Mouse (Mus musculus): ENCODE measurements around the gene Shroom3. TPM values are rescaled to one million over a fixed set of nuclear protein-coding genes. Genes with fewer than 3 reads are reported as not detected.
A peak's percentile ranks its signal among the peaks of the same experiment; 100 is the strongest.

Shroom3 gene
- polyA plus RNA-seq, 1 experiment from 2014 or later: 3.8 TPM

- H3K4me3 ChIP-seq (ENCODE audit: low read depth, low read length): no peak overlapping the region
- 86% methylated on average over 2 of the region's 3 CpGs for WGBS
- DNase-seq (ENCODE audit: low spot score) (no peak), ATAC-seq (ENCODE audit: insufficient number of reproducible peaks, low FRiP score, low TSS enrichment, low read depth) (no peak)
- H3K4me2 ChIP-seq (ENCODE audit: low read depth, severe bottlenecking): no peak overlapping the region
- H3K4me1 ChIP-seq (ENCODE audit: control insufficient read depth, insufficient read depth, low read length): no peaks in the 10 kb centered on the region
- no peaks in the 10 kb centered on the region for H3K9me3 ChIP-seq (ENCODE audit: control insufficient read depth, low read length)
- no peaks in the 10 kb centered on the region for H3K36me3 ChIP-seq (ENCODE audit: control insufficient read depth, insufficient read depth, low read length)
- no peak overlapping the region for H3K27ac ChIP-seq (replicated peaks; ENCODE audit: low read depth, low read length)
- H3K27me3 ChIP-seq (ENCODE audit: control insufficient read depth, insufficient read depth, low read length): no peaks in the 10 kb centered on the region
- no peak overlapping the region for H3K9ac ChIP-seq (ENCODE audit: low read length)
Measured at GRCm38 (mm10) chr5:92718856-92719255, 35.6 kb downstream of the Shroom3 start.

GRCm38 (mm10) chr5:92721610-92722009, 38.4 kb downstream of the Shroom3 start:
- H3K4me1 ChIP-seq (ENCODE audit: control insufficient read depth, insufficient read depth, low read length): no peaks in the 10 kb centered on the region
- ATAC-seq (ENCODE audit: insufficient number of reproducible peaks, low FRiP score, low TSS enrichment, low read depth) (no peak), DNase-seq (ENCODE audit: low spot score) (no peak)
- H3K27ac ChIP-seq (replicated peaks; ENCODE audit: low read depth, low read length): no peak overlapping the region
- no peaks in the 10 kb centered on the region for H3K36me3 ChIP-seq (ENCODE audit: control insufficient read depth, insufficient read depth, low read length)
- no peaks in the 10 kb centered on the region for H3K9me3 ChIP-seq (ENCODE audit: control insufficient read depth, low read length)
- no peak overlapping the region for H3K4me2 ChIP-seq (ENCODE audit: low read depth, severe bottlenecking)
- H3K4me3 ChIP-seq (ENCODE audit: low read depth, low read length): no peak overlapping the region
- no peak overlapping the region for H3K9ac ChIP-seq (ENCODE audit: low read length)
- WGBS: 89% methylated on average over 8 of the region's 8 CpGs
- H3K27me3 ChIP-seq (ENCODE audit: control insufficient read depth, insufficient read depth, low read length): no peaks in the 10 kb centered on the region

DNA sequence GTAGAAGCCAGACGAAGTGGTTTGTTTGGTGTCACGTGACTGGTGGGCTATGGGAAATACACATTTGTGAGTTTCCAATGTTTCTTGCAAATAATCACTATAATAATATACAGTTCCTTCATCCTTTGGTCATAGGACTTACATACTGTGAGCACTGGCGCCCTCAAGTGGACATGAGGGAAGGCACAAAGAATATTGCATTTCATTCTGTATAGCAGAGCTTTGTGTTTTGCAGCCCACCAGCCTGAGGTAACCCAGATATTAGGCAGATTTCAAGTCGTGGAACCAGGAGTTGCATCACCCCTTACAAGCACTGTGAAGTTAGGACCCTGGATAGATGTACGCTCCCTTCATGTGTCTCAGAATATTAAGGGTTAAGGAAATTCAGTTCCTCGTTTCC, 42.7 kb downstream of the Shroom3 start:
- no peaks in the 10 kb centered on the region for H3K9me3 ChIP-seq (ENCODE audit: control insufficient read depth, low read length)
- ATAC-seq (ENCODE audit: insufficient number of reproducible peaks, low FRiP score, low TSS enrichment, low read depth) (no peak), DNase-seq (ENCODE audit: low spot score) (peak; percentile 77)
- 32% methylated on average over 6 of the region's 6 CpGs for WGBS
- H3K27me3 ChIP-seq (ENCODE audit: control insufficient read depth, insufficient read depth, low read length): no peaks in the 10 kb centered on the region
- no peak overlapping the region for H3K4me3 ChIP-seq (ENCODE audit: low read depth, low read length)
- no peak overlapping the region for H3K27ac ChIP-seq (replicated peaks; ENCODE audit: low read depth, low read length)
- H3K4me2 ChIP-seq (ENCODE audit: low read depth, severe bottlenecking): no peak overlapping the region
- H3K4me1 ChIP-seq (ENCODE audit: control insufficient read depth, insufficient read depth, low read length): no peaks in the 10 kb centered on the region
- no peak overlapping the region for H3K9ac ChIP-seq (ENCODE audit: low read length)
- no peaks in the 10 kb centered on the region for H3K36me3 ChIP-seq (ENCODE audit: control insufficient read depth, insufficient read depth, low read length)

- ATAC-seq (ENCODE audit: insufficient number of reproducible peaks, low FRiP score, low TSS enrichment, low read depth) (no peak), DNase-seq (ENCODE audit: low spot score) (peak; percentile 48)
- Histone ChIP-seq H3K27me3 (ENCODE audit: control insufficient read depth, insufficient read depth, low read length) (no peaks in the 10 kb centered on the region), H3K4me2 (ENCODE audit: low read depth, severe bottlenecking) (no peak overlapping the region), H3K4me3 (ENCODE audit: low read depth, low read length) (no peak overlapping the region), H3K9me3 (ENCODE audit: control insufficient read depth, low read length) (no peaks in the 10 kb centered on the region), H3K27ac (replicated peaks; ENCODE audit: low read depth, low read length) (no peak overlapping the region), H3K36me3 (ENCODE audit: control insufficient read depth, insufficient read depth, low read length) (no peaks in the 10 kb centered on the region), H3K9ac (ENCODE audit: low read length) (no peak overlapping the region), H3K4me1 (ENCODE audit: control insufficient read depth, insufficient read depth, low read length) (no peaks in the 10 kb centered on the region)
- WGBS: 51% methylated on average over 5 of the region's 5 CpGs
Measured at GRCm38 (mm10) chr5:92728252-92728828, 45.1 kb downstream of the Shroom3 start.

- 55% methylated on average over 6 of the region's 6 CpGs for WGBS
- no peaks in the 10 kb centered on the region for H3K4me1 ChIP-seq (ENCODE audit: control insufficient read depth, insufficient read depth, low read length)
- H3K27me3 ChIP-seq (ENCODE audit: control insufficient read depth, insufficient read depth, low read length): no peaks in the 10 kb centered on the region
- no peak overlapping the region for H3K9ac ChIP-seq (ENCODE audit: low read length)
- no peak overlapping the region for H3K4me2 ChIP-seq (ENCODE audit: low read depth, severe bottlenecking)
- H3K9me3 ChIP-seq (ENCODE audit: control insufficient read depth, low read length): no peaks in the 10 kb centered on the region
- no peak overlapping the region for H3K27ac ChIP-seq (replicated peaks; ENCODE audit: low read depth, low read length)
- DNase-seq (ENCODE audit: low spot score) (no peak), ATAC-seq (ENCODE audit: insufficient number of reproducible peaks, low FRiP score, low TSS enrichment, low read depth) (no peak)
- H3K4me3 ChIP-seq (ENCODE audit: low read depth, low read length): no peak overlapping the region
- no peaks in the 10 kb centered on the region for H3K36me3 ChIP-seq (ENCODE audit: control insufficient read depth, insufficient read depth, low read length)
Measured at GRCm38 (mm10) chr5:92729221-92729620, 46.0 kb downstream of the Shroom3 start.

GRCm38 (mm10) chr5:92741802-92742201, 58.6 kb downstream of the Shroom3 start:
- ATAC-seq (ENCODE audit: insufficient number of reproducible peaks, low FRiP score, low TSS enrichment, low read depth) (no peak), DNase-seq (ENCODE audit: low spot score) (no peak)
- Histone ChIP-seq H3K4me1 (ENCODE audit: control insufficient read depth, insufficient read depth, low read length) (no peaks in the 10 kb centered on the region; the same call in 1 of the 2 replicates), H3K4me3 (ENCODE audit: low read depth, low read length) (no peak overlapping the region), H3K27me3 (ENCODE audit: control insufficient read depth, insufficient read depth, low read length) (no peaks in the 10 kb centered on the region), H3K9ac (ENCODE audit: low read length) (no peak overlapping the region), H3K9me3 (ENCODE audit: control insufficient read depth, low read length) (no peaks in the 10 kb centered on the region), H3K27ac (replicated peaks; ENCODE audit: low read depth, low read length) (no peak overlapping the region), H3K4me2 (ENCODE audit: low read depth, severe bottlenecking) (no peak overlapping the region), H3K36me3 (ENCODE audit: control insufficient read depth, insufficient read depth, low read length) (no peaks in the 10 kb centered on the region)
- 67% methylated on average over 3 of the region's 3 CpGs for WGBS

DNA sequence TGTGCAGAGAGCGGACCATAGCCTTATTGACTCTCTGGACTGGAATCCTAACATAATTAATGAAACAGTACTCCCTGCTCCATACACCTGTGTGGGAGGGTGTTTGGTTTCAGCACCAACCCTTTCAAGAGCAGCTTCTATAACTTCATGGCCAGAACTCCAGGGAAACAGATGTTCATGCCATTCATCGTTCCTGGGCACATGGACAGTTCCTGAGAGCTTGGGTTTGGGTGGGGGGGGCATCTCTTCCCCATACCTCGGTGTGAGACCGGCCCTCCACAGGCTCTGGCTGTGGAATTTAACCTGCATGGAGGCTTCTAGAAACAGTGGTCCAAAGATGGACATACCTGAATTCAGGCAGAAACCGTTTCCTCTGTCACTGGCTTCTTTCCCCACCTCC, 59.5 kb downstream of the Shroom3 start:
- no peaks in the 10 kb centered on the region for H3K36me3 ChIP-seq (ENCODE audit: control insufficient read depth, insufficient read depth, low read length)
- H3K9me3 ChIP-seq (ENCODE audit: control insufficient read depth, low read length): no peaks in the 10 kb centered on the region
- DNase-seq (ENCODE audit: low spot score): no peak
- no peaks in the 10 kb centered on the region; the same call in 1 of the 2 replicates for H3K4me1 ChIP-seq (ENCODE audit: control insufficient read depth, insufficient read depth, low read length)
- ATAC-seq (ENCODE audit: insufficient number of reproducible peaks, low FRiP score, low TSS enrichment, low read depth): 0 out of 2 replicates have a peak, but pooled peaks have one; percentile 54
- no peaks in the 10 kb centered on the region for H3K27me3 ChIP-seq (ENCODE audit: control insufficient read depth, insufficient read depth, low read length)
- no peak overlapping the region for H3K4me3 ChIP-seq (ENCODE audit: low read depth, low read length)
- H3K4me2 ChIP-seq (ENCODE audit: low read depth, severe bottlenecking): no peak overlapping the region
- H3K27ac ChIP-seq (replicated peaks; ENCODE audit: low read depth, low read length): no peak overlapping the region
- no peak overlapping the region for H3K9ac ChIP-seq (ENCODE audit: low read length)
- 66% methylated on average over 5 of the region's 5 CpGs for WGBS

GRCm38 (mm10) chr5:92745390-92746253, 62.4 kb downstream of the Shroom3 start:
- 80% methylated on average over 8 of the region's 8 CpGs for WGBS
- Histone ChIP-seq H3K9me3 (ENCODE audit: control insufficient read depth, low read length) (no peaks in the 10 kb centered on the region), H3K9ac (ENCODE audit: low read length) (no peak overlapping the region), H3K27ac (replicated peaks; ENCODE audit: low read depth, low read length) (no peak overlapping the region), H3K36me3 (ENCODE audit: control insufficient read depth, insufficient read depth, low read length) (no peaks in the 10 kb centered on the region), H3K4me3 (ENCODE audit: low read depth, low read length) (no peak overlapping the region), H3K4me1 (ENCODE audit: control insufficient read depth, insufficient read depth, low read length) (no peaks in the 10 kb centered on the region; the same call in 1 of the 2 replicates), H3K4me2 (ENCODE audit: low read depth, severe bottlenecking) (no peak overlapping the region), H3K27me3 (ENCODE audit: control insufficient read depth, insufficient read depth, low read length) (no peaks in the 10 kb centered on the region)
- ATAC-seq (ENCODE audit: insufficient number of reproducible peaks, low FRiP score, low TSS enrichment, low read depth) (no peak), DNase-seq (ENCODE audit: low spot score) (no peak)
